Mouse (Mus musculus) kidney, embryonic 15.5 days (tissue): ENCODE data around the gene Pf4. TPM values are rescaled to one million over a fixed set of nuclear protein-coding genes. Genes with fewer than 3 reads are reported as not detected.

Source experiments
- ATAC-seq: fragments of 200-750 bp; cut with Nextera tagmentation; replicated peaks from 2 replicates; pipeline ENCODE4 v1.8.0; 2017; ENCODE audit warnings: moderate TSS enrichment; ENCODE audit not compliant: low FRiP score
- H3K27ac ChIP-seq: fragments of 300-500 bp; sonication (generic); 2 replicates; pipeline ENCODE4 v1.5.1; 2015; ENCODE audit warnings: mild to moderate bottlenecking, inconsistent platforms
- H3K27me3 ChIP-seq: fragments of 300-500 bp; sonication (generic); 2 replicates; pipeline ENCODE4 v1.6.1; 2015; ENCODE audit warnings: inconsistent platforms
- H3K36me3 ChIP-seq: fragments of 300-500 bp; sonication (generic); 2 replicates; pipeline ENCODE4 v1.6.1; 2015; ENCODE audit warnings: inconsistent platforms
- H3K4me1 ChIP-seq: fragments of 300-500 bp; sonication (generic); 2 replicates; pipeline ENCODE4 v1.6.1; 2015; ENCODE audit warnings: inconsistent platforms
- H3K4me2 ChIP-seq: fragments of 300-500 bp; sonication (generic); 2 replicates; pipeline ENCODE4 v1.6.1; 2015; ENCODE audit warnings: moderate library complexity, mild to moderate bottlenecking, inconsistent platforms
- H3K4me3 ChIP-seq: fragments of 300-500 bp; sonication (generic); replicated peaks from 2 replicates; pipeline ENCODE4 v1.5.1; 2015; ENCODE audit warnings: mild to moderate bottlenecking, inconsistent platforms
- H3K9ac ChIP-seq: fragments of 300-500 bp; sonication (generic); 2 replicates; pipeline ENCODE4 v1.6.1; 2015; ENCODE audit warnings: mild to moderate bottlenecking, inconsistent platforms
- H3K9me3 ChIP-seq: fragments of 300-500 bp; sonication (generic); replicated peaks from 2 replicates; pipeline ENCODE4 v1.6.1; 2016; ENCODE audit warnings: inconsistent platforms
- WGBS: fragments of 180-500 bp; shearing (Covaris S2); methylation state at CpG from one replicate; pipeline ENCODE4 v1.1.7; 2015; ENCODE audit warnings: mixed read lengths; 5-methylcytosine and 5-hydroxymethylcytosine counted together
- polyA plus RNA-seq: library from polyadenylated mRNA; unstranded; fragments of >200 nt; fragmentation: Nextera tagmentation; extraction: Ambion mirVana; gene quantifications from 2 replicates; pipeline ENCODE4 v1.2.1, GENCODE M21; 2015

Gene Pf4
- polyA plus RNA-seq, 1 experiment from 2014 or later = 38.0 TPM

GRCm38 (mm10) chr5:90763912-90764665 lies 8.1 kb upstream of the Pf4 start:
- ATAC-seq = no peak
- 80% methylated on average over 12 of the region's 12 CpGs for WGBS
- H3K4me1 ChIP-seq = peaks cover 8% of the 10 kb centered on the region

GRCm38 (mm10) chr5:90765821-90766606 lies 6.2 kb upstream of the Pf4 start:
- H3K4me2 ChIP-seq = no peak overlapping the region
- 41% methylated on average over 8 of the region's 8 CpGs for WGBS
- peak; percentile 86; the same call in 1 of the 2 replicates for ATAC-seq
- H3K27me3 ChIP-seq = no peaks in the 10 kb centered on the region
- no peak overlapping the region for H3K9ac ChIP-seq
- no peaks in the 10 kb centered on the region for H3K9me3 ChIP-seq
- H3K4me1 ChIP-seq = no peaks in the 10 kb centered on the region
- H3K36me3 ChIP-seq = no peaks in the 10 kb centered on the region
- no peak overlapping the region for H3K4me3 ChIP-seq
- H3K27ac ChIP-seq = no peak overlapping the region

More at GRCm38 (mm10) chr5:90763912-90764665, 8.1 kb upstream of the Pf4 start:
- Histone ChIP-seq H3K27ac (no peak overlapping the region), H3K9ac (no peak overlapping the region), H3K27me3 (peaks cover 9% of the 10 kb centered on the region), H3K36me3 (no peaks in the 10 kb centered on the region), H3K4me2 (no peak overlapping the region), H3K9me3 (no peaks in the 10 kb centered on the region), H3K4me3 (no peak overlapping the region)

- Histone ChIP-seq H3K27ac (no peak within 1 kb of the TSS), H3K36me3 (no peaks in the 10 kb centered on the region), H3K9me3 (no peaks in the 10 kb centered on the region), H3K9ac (no peak within 1 kb of the TSS), H3K4me1 (0 out of 2 replicates have a peak, but pooled peaks cover 3% of the 10 kb centered on the region), H3K27me3 (no peaks in the 10 kb centered on the region), H3K4me2 (no peak within 1 kb of the TSS), H3K4me3 (no peak within 1 kb of the TSS)
- 48% methylated on average over 3 of the region's 3 CpGs for WGBS
- no peak for ATAC-seq
These were observed 4.0 kb upstream of the Pf4 start, which contains the start of gene Ppbp for GRCm38 (mm10) chr5:90768218-90768617. Gene Ppbp (plus strand): TSS chr5:90768518.

DNA sequence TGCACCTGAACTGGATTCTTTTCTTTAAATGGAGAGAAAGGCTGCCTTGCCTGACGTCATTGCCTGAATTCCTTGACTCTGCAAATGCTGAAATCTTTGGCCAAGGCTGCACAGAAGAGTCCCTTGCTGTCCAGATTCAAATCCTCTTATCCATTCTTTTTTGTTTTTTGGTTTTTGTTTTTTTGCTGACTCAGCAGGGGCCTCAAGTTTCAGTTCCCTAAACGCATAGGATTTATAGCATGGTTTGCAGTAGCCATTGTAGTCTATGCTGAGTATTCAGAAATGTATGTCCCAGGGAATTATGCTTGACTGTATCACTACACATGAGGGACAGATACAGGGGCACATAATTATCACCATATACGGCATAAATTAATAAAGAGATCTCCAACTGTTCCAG lies 866 bp upstream of the Pf4 start:
- WGBS = 69% methylated on average over 3 of the region's 3 CpGs
- no peak overlapping the region for H3K27ac ChIP-seq
- no peak overlapping the region for H3K4me2 ChIP-seq
- no peaks in the 10 kb centered on the region for H3K27me3 ChIP-seq
- no peaks in the 10 kb centered on the region for H3K36me3 ChIP-seq
- 0 out of 2 replicates have a peak, but pooled peaks cover 3% of the 10 kb centered on the region for H3K4me1 ChIP-seq
- no peak for ATAC-seq
- H3K4me3 ChIP-seq = no peak overlapping the region
- H3K9ac ChIP-seq = no peak overlapping the region
- no peaks in the 10 kb centered on the region for H3K9me3 ChIP-seq

GRCm38 (mm10) chr5:90775562-90775961 lies 3.3 kb downstream of the Pf4 start:
- Histone ChIP-seq H3K27ac (no peak overlapping the region), H3K4me1 (0 out of 2 replicates have a peak, but pooled peaks cover 8% of the 10 kb centered on the region), H3K36me3 (no peaks in the 10 kb centered on the region), H3K9me3 (no peaks in the 10 kb centered on the region), H3K27me3 (no peaks in the 10 kb centered on the region), H3K4me2 (no peak overlapping the region), H3K4me3 (no peak overlapping the region), H3K9ac (no peak overlapping the region)
- ATAC-seq = no peak
- WGBS = 84% methylated on average over 5 of the region's 5 CpGs

DNA sequence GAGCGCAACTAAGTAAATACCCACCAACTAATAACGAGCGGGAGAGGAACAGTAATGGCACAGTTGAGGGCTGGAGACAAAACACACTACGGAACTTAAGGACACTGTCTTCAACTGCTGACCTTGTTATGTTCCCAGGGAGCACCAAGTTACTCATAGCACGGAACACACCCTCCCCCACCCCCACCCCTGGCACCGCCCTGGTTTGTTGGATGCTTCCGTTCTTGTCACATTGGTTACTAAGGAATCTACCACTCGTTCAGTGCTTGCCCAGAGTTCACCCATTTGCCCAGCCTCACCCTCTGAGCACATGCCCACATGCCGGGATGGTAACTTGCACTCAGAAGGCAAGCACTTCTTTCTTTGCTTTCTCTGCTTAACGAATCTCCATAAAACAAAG lies 5.4 kb downstream of the Pf4 start:
- Histone ChIP-seq H3K4me3 (no peak overlapping the region), H3K27ac (no peak overlapping the region)
- WGBS = 73% methylated on average over 10 of the region's 10 CpGs

GRCm38 (mm10) chr5:90778856-90779255 lies 6.6 kb downstream of the Pf4 start:
- WGBS = 82% methylated on average over 6 of the region's 6 CpGs

More for the DNA sequence above, 5.4 kb downstream of the Pf4 start:
- Histone ChIP-seq H3K9me3 (no peaks in the 10 kb centered on the region), H3K4me2 (no peak overlapping the region), H3K27me3 (no peaks in the 10 kb centered on the region), H3K4me1 (0 out of 2 replicates have a peak, but pooled peaks cover 7% of the 10 kb centered on the region), H3K9ac (no peak overlapping the region), H3K36me3 (no peaks in the 10 kb centered on the region)
- no peak for ATAC-seq

DNA sequence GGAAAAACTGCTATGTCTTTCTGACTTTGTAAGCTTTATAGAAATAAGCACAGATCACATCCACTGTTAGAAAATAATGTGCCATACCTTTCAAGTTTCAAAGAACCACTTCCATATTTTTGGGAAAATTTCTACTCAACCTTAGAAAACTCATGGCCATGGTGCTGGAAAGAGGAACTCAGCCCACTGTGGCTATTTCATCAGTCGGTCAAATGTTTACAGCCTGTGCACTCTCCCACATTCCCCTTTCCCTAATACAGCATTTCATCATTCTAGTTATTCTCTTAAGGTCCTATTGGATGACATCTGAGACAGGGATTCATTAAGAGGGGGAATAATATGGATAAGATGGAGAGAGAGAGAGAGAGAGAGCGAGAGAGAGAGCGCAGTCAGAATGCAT lies 11.5 kb downstream of the Pf4 start:
- WGBS = 89% methylated on average over 3 of the region's 3 CpGs
- no peak for ATAC-seq
- H3K4me1 ChIP-seq = peaks cover 8% of the 10 kb centered on the region

More at GRCm38 (mm10) chr5:90778856-90779255, 6.6 kb downstream of the Pf4 start:
- H3K9me3 ChIP-seq = no peaks in the 10 kb centered on the region
- no peak overlapping the region for H3K4me3 ChIP-seq
- H3K36me3 ChIP-seq = no peaks in the 10 kb centered on the region
- H3K9ac ChIP-seq = no peak overlapping the region
- ATAC-seq = no peak
- no peak overlapping the region for H3K4me2 ChIP-seq
- 0 out of 2 replicates have a peak, but pooled peaks cover 5% of the 10 kb centered on the region for H3K4me1 ChIP-seq
- no peaks in the 10 kb centered on the region for H3K27me3 ChIP-seq
- no peak overlapping the region for H3K27ac ChIP-seq

GRCm38 (mm10) chr5:90785659-90786588 lies 13.7 kb downstream of the Pf4 start, which contains the start of gene Cxcl3:
Gene Cxcl3 (plus strand): TSS chr5:90786103.
- peak within 1 kb of the TSS; percentile 45 for H3K4me3 ChIP-seq
- H3K4me1 ChIP-seq = peaks cover 24% of the 10 kb centered on the region
- WGBS = 17% methylated on average over 26 of the region's 26 CpGs
- H3K27ac ChIP-seq = no peak within 1 kb of the TSS
- H3K9me3 ChIP-seq = no peaks in the 10 kb centered on the region
- ATAC-seq = peak; percentile 87
- H3K4me2 ChIP-seq = peak within 1 kb of the TSS; percentile 91
- no peaks in the 10 kb centered on the region for H3K27me3 ChIP-seq
- no peaks in the 10 kb centered on the region for H3K36me3 ChIP-seq
- peak within 1 kb of the TSS; percentile 29; the same call in 1 of the 2 replicates for H3K9ac ChIP-seq

More for the DNA sequence above, 11.5 kb downstream of the Pf4 start:
- no peaks in the 10 kb centered on the region for H3K36me3 ChIP-seq
- H3K27ac ChIP-seq = no peak overlapping the region
- no peak overlapping the region for H3K4me3 ChIP-seq
- H3K9me3 ChIP-seq = no peaks in the 10 kb centered on the region
- H3K9ac ChIP-seq = no peak overlapping the region
- H3K4me2 ChIP-seq = no peak overlapping the region
- no peaks in the 10 kb centered on the region for H3K27me3 ChIP-seq

DNA sequence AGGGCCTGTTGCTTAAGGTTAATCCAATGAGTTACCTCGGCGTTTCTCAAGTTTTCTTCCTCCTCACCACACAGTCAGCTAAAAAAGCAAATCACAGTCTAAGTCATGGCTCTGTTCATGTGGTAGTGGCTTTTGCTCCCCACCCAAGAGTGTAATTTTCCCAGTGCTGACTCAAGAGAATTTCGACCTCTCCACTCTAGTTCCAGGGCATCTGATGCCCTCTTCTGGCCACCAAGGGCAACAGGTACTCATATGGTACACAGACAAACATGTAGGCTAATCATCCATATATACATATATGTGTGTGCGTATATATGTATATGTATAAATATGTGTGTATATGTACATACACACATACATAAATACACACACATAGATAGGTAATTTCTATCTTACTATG lies 15.9 kb downstream of the Pf4 start:
- Histone ChIP-seq H3K9ac (no peak overlapping the region), H3K9me3 (no peaks in the 10 kb centered on the region), H3K27me3 (no peaks in the 10 kb centered on the region), H3K4me1 (peaks cover 24% of the 10 kb centered on the region), H3K4me2 (no peak overlapping the region), H3K36me3 (no peaks in the 10 kb centered on the region), H3K4me3 (no peak overlapping the region), H3K27ac (no peak overlapping the region)
- ATAC-seq = no peak
- WGBS = 80% methylated on average over 4 of the region's 4 CpGs

DNA sequence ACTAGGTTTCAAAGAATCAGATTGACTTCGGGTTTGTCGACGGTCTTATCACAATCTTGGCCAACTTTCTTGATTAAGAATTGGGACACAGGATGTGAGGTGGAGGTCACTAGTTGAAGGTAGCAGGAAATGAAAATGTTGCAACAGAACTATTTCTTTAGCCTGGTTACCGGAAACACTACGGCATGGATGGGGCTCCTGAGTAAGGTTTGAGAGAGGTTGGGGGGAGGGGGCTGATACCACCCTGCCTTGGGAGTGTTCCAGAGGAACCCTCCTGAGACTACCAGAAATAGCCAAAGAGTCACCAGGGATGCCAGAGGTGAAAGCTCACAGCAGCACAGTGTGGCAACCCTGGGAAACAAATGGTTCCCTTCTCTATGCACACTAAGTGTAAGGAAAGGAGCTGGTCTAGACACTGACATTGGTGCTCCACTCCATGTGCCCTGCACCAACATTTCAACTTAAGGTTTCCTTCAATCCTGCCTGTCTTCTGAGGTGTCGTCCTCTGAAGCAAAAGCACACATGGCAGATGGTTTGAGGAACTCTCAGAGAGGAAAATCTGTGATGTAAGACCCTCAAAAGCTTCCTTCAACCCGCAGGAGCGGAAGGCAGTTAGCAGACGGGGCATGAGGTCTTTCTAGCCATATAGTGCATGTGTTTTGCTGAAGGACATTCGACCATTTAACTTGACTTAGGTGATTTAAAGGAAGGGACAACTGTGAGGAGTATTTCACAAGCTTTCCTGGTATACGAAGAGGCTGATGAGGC lies 17.3 kb downstream of the Pf4 start:
- Histone ChIP-seq H3K4me2 (peak overlapping the region; percentile 41), H3K36me3 (no peaks in the 10 kb centered on the region), H3K27ac (peak overlapping the region; percentile 72), H3K27me3 (no peaks in the 10 kb centered on the region), H3K4me1 (peaks cover 24% of the 10 kb centered on the region), H3K9me3 (no peaks in the 10 kb centered on the region), H3K4me3 (0 out of 2 replicates have a peak overlapping the region, but pooled peaks have one; percentile 9), H3K9ac (no peak overlapping the region)
- ATAC-seq = no peak; the same call in 1 of the 2 replicates
- WGBS = 40% methylated on average over 11 of the region's 11 CpGs
